Mouse (Mus musculus) embryonic fibroblast, embryonic 13.5 days (primary cell): ENCODE measurements around the gene Ubac2.

Source experiments
- CTCF ChIP-seq: IDR thresholded peaks from 2 replicates; pipeline ENCODE4 v1.5.1; 2011; ENCODE audit warnings: mild to moderate bottlenecking, control low read depth, low read length, moderate library complexity, borderline replicate concordance; ENCODE audit not compliant: insufficient read depth
- POLR2A ChIP-seq: IDR thresholded peaks from 2 replicates; pipeline ENCODE4 v1.6.1; 2011; ENCODE audit warnings: low read depth, mild to moderate bottlenecking, control low read depth, low read length, moderate library complexity

DNA sequence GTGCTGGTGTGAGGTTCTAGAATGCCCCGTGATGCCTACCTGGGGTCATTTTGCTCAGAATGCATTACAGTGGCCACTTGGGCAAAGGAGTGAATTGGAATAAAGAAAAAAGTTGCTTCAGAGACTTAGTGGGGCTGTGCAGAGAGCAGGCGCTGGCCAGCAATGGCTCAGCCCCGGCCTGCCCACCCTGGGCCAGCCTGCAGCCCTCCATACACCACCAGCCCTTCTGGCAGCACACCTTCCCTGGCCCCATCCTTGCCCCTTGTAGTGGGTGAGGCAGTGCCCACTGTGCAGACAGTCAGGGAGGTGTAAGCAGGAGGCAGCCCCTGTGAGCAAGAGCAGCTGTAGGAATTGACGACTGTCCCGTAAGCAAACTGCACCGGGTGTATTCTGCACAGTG, 142.1 kb downstream of the Ubac2 start:
- TF ChIP-seq POLR2A (no peak), CTCF (no peak)
